Mouse (Mus musculus) B cell, adult 2 months (primary cell): Measurements from ENCODE around the gene Stk10.

Experiments
- DNase-seq, 2 experiments: peaks; one replicate each; pipeline ENCODE4 v3.0.0; 2022

Gene Stk10

GRCm38 (mm10) chr11:32551579-32552297 lies 18.6 kb downstream of the Stk10 start:
- no peak for DNase-seq

GRCm38 (mm10) chr11:32552401-32553090 lies 19.4 kb downstream of the Stk10 start:
- DNase-seq, result no peak

- peak; percentile 63 to 64 for DNase-seq
These were observed 20.4 kb downstream of the Stk10 start for GRCm38 (mm10) chr11:32553311-32554140.

GRCm38 (mm10) chr11:32554141-32555091 lies 21.3 kb downstream of the Stk10 start:
- DNase-seq, result no peak

GRCm38 (mm10) chr11:32555103-32555689 lies 22.1 kb downstream of the Stk10 start:
- DNase-seq, result no peak

GRCm38 (mm10) chr11:32556333-32556990 lies 23.4 kb downstream of the Stk10 start:
- DNase-seq, result no peak

GRCm38 (mm10) chr11:32558026-32558425 lies 24.9 kb downstream of the Stk10 start:
- DNase-seq, result peak in 1 of 2 experiments; percentile 40

GRCm38 (mm10) chr11:32558677-32559076 lies 25.6 kb downstream of the Stk10 start:
- peak in 1 of 2 experiments; percentile 49 for DNase-seq

GRCm38 (mm10) chr11:32560015-32560770 lies 27.1 kb downstream of the Stk10 start:
- no peak for DNase-seq

- peak in 1 of 2 experiments; percentile 28 for DNase-seq
These were observed 28.6 kb downstream of the Stk10 start for GRCm38 (mm10) chr11:32561465-32562355.

- DNase-seq, result peak; percentile 48 to 57
These were observed 29.6 kb downstream of the Stk10 start for GRCm38 (mm10) chr11:32562706-32563105.

GRCm38 (mm10) chr11:32563660-32564059 lies 30.6 kb downstream of the Stk10 start:
- peak in 1 of 2 experiments; percentile 43 for DNase-seq

- no peak for DNase-seq
These were observed 31.5 kb downstream of the Stk10 start for GRCm38 (mm10) chr11:32564629-32565028.

GRCm38 (mm10) chr11:32565088-32565487 lies 32.0 kb downstream of the Stk10 start:
- DNase-seq, result peak; percentile 77 to 81

GRCm38 (mm10) chr11:32566184-32566583 lies 33.1 kb downstream of the Stk10 start:
- no peak for DNase-seq

- DNase-seq, result peak; percentile 47 to 51
These were observed 34.1 kb downstream of the Stk10 start for GRCm38 (mm10) chr11:32567000-32567855.

GRCm38 (mm10) chr11:32568060-32568459 lies 35.0 kb downstream of the Stk10 start:
- peak; percentile 50 to 55 for DNase-seq

GRCm38 (mm10) chr11:32568637-32569293 lies 35.7 kb downstream of the Stk10 start:
- DNase-seq, result no peak
